Mouse (Mus musculus) kidney, adult 11 months (tissue): ENCODE measurements around the gene Plcb4.
A peak's percentile ranks its signal among the peaks of the same experiment; 100 is the strongest.
"Not testable (repeated sequence)": the region's sequence is repeated elsewhere in the genome, so short reads cannot be mapped to it uniquely, and the experiment has no call there.

Experiments
- DNase-seq: peaks from one replicate; pipeline ENCODE4 v3.0.0; 2022

The Plcb4 gene

DNA sequence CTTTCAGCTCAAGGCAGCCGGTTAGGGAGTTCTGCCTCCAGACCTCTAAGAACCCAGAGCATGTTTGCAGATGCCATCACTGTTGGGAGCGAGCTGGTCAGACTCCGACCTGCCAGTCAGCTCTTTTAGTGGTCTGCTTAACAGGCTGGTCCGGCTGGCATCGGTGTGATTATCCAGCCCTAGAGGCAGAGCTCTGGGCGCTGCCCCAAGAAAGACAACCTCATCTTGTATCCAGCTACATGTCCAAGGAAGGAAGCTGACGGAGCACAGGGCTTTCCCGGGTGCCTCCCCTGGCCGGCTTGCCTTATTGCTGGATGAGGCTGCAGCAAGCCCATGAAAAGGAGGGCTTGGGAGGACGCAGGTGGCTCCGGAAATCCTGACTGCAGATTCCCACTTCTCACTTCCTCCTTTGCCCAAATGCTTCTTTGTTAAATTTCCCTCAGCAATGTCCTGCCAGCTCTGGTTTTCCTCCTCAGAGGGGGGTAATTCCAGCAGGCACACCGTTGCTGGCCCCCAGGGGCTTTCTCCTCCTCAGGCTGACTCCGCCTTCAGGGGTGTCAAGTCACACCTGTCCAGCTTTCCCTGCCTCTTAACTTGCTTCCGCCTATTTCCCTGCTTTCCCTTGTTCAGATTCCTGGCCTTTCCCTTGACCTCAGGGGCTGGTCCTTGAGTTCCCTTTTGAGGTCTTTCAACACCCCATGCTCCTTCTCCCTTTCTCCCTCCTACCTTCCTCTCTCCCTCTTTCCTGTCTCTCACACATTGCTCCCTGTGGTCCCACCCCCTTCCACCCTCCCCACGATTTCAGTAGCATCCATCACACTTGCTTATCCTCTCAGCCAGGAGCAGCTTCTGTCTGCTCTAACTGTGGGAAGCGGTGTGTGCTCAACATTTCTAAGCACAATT lies 58.7 kb downstream of the Plcb4 start:
- DNase-seq = peak; percentile 32

DNA sequence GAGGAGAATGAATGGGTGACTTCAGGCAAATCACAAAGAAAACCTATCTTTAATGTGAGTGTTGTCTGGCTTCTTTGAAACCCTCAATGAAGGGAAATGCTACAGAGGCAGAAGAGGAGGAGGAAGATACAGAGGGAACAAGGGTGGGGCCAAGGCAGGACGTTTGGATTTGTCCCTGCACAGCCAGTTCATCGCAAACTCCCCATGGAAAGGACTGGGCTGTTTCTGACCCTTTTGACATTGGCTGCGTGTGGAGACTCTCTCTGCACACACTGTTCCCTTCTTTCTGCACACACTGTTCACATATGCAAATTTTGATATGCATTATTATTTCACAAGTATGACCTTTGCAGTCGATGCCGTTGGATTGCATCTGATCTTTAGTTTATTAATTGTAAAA lies 63.3 kb downstream of the Plcb4 start:
- no peak for DNase-seq

DNA sequence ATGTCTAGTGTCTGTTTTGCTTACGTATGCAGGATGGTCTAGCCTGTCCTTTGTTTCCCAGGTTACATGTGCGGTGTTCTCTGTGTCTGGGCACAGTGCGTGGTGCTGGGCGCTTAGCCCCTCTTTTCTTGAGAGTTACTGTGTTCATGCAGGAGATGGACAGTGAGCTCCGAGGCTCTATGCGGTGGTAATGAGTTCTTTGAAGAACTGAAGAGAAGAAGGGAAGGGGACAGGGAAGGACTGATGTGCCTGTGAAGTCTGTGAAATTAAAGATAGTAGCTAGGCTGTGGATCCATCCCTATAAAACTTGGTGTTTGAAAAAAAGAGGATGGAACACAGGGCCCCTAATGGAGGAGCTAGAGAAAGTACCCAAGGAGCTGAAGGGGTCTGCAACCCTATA lies 64.6 kb downstream of the Plcb4 start:
- DNase-seq = no peak

DNA sequence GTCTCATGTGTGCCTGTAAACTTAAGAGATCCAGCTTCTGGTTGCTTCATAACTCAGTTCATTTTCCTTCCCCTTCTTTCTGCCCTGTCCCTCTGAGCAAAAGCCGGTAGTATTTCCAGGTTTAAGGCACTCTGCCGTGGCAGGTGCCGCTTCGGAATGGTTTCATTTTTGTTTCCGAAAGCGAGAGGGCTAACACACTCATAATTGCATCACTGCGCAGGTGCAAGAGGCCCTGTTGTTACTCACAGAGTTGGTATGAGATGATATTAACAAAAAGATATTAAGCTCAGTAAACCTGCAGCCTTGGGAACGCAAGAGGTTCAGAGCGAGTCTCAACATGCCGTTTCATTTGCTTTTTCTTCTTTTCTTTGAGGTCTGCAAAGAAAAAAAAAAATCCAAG lies 65.7 kb downstream of the Plcb4 start:
- DNase-seq = no peak

DNA sequence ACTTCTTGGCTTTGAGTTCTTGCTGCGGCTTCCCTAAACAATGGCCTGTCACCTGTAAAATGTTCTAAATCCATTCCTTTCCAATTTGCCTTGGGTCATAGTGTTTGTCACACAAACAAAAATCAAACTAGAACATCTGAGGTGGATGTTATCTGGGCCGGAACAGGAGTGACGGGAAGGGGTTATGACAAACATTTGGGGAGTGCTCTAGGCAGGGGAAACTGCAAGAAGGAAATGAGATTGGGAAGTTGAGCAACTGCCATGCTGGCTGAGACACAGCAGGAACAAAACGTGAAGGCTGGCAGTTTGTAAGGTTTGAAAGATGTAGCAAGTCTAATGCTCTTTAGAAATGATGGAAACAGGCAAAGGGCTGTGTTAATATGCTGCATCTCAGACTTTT lies 66.6 kb downstream of the Plcb4 start:
- peak; percentile 28 for DNase-seq

DNA sequence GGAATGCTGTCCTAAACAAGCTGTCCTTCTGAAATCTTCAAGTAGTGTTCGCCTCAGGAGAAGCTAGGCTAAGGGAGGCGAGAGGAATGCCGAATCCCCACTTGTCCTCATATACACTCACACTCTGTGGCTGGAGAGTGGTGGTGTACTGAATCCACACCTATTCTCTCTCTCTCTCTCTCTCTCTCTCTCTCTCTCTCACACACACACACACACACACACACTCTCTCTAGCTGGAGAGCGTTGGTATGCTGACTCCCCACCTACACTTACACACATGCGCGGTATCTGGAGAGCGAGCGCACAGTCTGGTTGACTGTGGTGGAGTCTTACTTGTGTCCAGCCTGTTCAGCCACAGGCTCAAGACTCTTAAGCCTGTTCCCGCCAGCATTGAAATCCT lies 68.3 kb downstream of the Plcb4 start:
- DNase-seq = no peak

DNA sequence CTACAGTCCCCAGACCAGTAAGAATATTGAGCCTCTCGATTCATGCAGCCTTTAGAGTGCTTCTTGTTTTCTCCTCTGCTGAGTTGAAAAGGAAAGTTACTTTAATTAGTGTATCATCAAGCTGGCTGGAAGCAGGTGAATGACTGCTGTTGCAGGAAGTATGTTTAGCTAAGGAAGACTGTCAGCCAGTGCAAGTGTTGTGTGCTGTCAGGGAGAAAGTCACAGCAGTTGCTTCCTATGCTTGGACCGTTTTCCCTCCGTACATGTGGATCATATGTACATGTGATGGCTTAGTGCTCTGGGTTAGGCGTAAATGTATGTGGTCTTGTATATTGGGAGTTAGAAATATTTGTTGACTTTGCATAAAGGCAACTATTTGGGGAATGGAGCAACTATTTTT lies 69.1 kb downstream of the Plcb4 start:
- no peak for DNase-seq

DNA sequence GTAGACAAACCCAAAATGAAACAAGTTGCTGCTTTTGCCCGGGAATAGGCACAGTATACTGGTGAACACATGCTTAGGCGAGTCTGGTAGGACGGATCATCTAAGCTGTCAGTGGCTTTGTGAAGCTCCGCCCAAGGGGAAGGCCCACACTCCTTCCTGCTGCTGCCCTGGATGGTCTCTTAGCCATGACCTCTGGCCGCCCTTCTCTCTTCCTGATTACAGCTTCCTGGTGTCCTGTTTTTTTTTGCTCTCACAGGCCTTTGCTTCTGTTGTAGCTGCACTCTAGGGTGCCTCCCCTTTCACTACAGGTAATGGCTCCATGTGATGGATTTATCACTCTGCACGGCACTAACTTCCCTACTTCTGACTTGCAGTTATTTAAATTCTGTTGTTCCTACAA lies 72.8 kb downstream of the Plcb4 start:
- DNase-seq = peak; percentile 69

DNA sequence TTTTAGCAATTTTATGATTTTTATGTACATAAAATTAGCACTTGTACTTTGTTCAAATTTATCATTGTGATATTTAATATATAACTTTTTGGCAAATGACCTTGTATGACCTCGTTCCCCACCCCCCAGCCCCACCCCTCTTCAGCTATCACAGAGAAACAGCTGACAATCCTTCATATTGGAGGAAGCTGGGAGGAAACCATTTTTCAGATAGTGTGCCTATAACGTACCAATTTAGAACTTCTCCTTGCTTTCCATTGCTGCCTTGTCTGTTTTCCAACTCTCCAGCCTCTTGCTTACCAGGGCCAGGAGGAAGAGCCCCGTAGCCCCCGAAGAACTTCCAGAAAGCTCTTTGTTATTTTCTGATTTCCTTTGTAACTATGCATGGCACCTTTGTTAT lies 73.8 kb downstream of the Plcb4 start:
- no peak for DNase-seq

DNA sequence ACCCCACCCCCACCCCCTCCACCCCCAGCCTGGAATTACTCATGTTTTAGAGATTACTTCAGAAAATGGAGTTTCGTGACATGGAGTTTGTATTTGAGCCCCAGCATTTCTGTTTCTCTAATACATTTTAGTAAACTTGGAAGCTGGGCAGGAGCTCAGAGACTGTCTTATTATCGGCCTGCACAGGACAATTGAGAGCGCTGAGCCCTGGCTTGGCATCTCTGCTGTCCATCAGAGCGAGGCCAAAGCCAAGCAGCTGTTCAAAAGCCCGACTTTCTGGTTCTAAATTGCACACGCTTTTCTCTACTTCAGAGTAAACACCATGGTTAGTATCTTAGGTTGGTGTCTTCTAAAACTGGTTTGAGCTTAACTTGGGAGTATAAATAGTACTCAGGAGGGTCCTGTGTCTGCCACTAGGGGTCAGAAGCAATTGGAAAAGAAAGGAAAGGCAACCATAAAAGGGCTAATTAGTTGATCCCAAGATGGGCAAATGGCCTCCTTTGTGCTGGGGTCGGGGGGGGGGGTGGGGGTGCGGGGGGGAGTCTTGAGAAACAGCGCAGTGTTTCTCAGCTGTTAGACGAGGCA lies 75.2 kb downstream of the Plcb4 start:
- DNase-seq = no peak

DNA sequence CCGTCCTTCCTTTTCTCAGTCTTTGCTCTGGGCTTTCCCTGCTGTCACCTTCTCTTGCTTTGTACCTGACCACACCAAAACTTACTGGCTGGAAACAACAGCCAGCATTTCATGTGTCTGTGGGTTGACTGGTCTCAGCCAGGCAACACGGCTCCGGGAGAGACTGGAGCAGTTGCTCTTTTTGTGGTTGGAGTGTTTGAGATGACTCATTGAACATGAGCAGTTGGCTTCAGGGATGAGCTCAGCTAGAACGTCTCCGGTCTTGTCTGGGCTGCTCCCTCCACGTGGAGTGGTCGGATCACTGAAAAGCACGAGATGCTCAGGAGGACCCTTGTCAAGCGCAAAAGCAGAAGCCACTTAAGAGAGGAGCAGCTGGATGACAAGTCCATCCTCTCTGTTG lies 78.7 kb downstream of the Plcb4 start:
- DNase-seq = no peak

DNA sequence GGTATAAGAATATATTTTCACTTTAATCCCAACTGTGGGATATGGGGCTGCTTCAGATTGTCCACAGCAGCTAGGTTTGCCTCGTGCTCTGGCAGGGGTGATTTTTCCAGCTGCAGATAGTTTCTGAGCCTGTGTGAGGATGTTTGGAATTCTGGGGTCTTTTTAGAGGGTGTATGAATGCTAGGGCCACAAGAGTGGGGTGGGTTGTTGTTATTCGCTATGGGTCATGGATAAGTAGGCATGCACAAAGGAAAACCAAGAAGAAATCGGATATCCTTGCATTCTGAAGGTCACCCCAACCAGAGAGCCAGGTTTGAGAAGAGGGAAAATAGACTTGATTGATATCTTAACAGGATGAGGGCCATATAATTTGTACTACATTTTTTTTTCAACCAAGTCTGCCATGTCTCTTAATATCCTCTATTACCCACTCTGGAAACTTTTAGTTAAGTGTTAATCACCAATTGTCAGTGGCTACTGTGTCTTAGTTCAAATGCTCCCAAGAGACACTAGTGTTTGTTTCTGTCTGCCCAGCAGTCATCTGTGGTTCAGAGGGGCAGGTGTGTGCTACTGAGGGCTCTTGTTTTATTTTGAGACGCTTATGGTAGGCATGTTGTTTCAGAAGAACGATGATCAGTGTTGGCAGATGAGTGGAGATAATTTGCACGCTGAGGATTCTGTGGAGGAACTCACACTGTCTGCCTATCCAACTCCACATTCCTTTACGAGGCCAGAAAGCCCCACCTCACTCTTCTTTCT lies 79.4 kb downstream of the Plcb4 start:
- not testable (repeated sequence) for DNase-seq

DNA sequence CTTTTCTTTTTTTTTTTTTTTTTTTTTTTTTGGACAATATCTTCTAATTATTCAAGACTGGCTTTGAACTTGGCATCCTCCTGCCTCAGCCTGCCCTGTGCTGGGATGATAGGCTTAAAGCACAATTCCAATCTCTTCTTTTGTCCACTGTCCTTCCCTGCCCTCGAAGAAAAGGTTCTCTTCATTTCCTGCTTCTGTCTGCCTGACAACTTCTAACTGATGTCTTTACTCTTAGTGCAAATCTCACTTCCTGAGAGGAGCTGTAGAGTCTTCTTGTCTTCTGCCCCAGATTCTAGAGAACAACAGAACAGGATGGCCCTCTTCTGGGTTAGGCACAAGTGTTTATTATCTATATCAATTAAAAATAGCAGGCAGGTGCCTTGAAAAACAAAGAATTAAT lies 80.1 kb downstream of the Plcb4 start:
- DNase-seq = no peak

DNA sequence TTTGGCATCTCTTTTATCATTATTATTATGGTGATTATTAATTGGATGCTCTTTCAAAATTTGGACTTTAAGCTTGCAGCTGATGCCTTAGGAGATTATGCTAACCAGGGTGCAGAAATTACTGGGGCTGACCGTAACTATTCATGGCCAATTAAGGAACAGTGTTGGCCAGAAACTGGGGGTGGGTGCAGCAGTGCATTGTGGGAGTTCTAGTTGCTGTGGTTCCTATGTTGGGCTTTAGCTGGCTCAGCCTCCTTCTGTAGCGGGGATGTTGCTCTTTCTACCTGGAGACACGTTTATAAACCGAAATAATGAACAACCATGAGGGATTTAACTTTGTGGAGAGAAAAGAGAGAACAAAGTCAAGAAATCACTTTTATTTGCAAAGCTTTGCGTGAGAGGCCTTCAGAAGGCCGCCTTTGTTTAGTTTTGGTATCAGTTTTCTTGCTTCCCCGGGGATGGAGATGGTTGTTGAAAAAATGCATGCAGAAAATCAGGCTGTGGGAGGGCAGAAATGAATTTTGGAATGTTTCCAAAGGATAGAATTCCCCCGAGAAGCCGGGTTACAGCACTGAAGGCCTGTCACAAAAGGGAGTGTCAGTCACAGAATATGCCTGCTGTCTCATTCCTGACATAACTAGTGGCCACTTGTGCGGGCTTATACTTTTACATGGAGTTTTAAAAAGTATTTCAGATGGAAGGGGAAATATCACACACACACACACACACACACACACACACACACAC lies 84.3 kb downstream of the Plcb4 start:
- no peak for DNase-seq

DNA sequence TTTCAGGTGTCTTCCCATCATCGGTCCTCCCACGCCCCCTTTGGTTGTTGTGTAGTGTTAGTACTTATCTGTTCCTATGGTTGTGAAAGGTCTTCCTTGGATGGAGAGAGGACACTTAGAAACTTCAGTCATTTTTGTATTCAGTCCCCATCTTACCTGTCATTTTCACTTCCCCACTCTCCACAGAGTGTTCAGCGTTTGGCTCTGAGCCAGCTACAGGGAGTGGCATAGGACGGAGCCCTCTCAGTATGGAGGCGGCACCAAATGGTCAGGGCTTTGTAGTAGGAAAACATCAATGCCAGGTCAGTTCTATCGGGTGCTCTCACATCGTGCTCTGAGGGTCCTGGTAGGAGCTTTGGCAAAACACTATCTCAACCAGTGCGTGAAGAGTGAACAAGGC lies 85.9 kb downstream of the Plcb4 start:
- no peak for DNase-seq

DNA sequence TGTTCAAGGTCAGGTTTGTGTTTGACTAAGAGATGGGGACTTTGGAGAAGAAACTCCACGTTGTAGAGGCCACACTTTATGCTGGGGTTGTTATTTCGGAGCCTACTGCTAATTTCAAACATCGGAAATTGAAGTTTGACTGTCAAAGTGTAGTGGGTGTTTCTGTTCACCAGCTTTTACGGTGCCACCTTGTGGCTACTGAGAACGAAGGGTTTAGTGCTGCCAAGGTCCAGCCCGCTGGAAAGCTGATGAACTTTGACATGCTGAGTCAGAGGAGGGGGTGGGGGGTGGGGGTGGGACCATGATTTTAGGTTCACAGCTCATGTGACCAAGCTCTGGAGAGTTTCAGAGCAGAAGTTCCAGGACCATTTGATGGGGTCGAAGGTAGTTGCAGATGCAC lies 86.3 kb downstream of the Plcb4 start:
- peak; percentile 22 for DNase-seq

DNA sequence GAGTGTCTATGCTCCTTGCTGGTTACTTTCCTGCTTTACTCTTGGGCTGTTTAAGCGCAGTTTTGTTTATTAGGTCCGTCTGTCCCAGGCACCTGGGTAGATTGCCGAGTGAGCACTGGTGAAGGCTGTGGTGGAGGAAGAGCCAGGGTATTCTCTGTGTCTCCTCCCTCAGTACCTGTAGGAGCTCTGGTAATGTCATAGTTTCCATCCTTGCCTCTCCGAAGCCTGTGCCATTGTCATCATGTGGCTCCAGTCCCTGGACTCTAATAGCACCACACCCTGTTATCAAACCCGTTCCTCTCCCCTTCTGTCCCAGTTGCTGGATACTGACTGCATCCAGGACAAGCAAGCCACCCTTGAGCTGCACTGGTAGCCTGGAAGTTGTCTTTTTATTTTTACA lies 89.6 kb downstream of the Plcb4 start:
- DNase-seq = no peak

DNA sequence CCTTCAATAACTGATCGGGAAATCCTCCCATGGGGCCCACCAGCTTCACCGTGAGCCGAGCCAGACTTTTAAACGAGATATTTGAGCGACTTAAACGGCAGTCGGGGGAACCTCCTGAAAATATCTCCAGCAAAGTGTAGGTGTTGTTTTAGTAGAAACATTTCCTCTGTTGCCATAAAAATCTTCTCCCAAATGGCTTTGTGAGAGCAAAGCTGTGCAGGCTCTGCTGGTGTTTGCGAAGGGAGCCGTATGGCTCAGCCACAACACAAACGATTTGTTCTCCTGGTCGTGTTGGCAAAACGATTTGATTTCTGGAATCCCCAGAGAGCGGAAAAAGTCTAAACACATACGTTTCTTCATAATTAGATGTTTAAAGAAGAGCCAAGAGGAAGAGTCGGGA lies 90.8 kb downstream of the Plcb4 start:
- no peak for DNase-seq

DNA sequence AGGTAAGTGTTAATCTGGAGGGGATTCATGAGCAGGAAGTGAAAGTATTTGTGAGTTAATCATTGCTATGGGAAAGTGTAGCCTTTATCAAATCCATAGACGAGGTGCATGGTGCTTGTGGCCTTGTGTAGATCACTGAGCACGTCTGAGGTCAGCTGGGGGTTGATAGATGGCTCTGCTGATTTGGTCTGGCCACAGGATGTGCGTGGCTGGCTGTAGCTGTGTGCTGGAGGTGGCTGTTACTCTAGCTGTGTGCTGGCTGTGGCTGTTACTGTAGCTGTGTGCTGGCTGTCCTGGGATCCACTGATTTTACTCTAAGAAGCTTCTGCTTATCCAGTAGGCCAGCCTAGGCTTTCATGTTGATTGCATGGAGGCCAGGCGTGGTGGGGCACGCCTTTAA lies 91.9 kb downstream of the Plcb4 start:
- DNase-seq = no peak

DNA sequence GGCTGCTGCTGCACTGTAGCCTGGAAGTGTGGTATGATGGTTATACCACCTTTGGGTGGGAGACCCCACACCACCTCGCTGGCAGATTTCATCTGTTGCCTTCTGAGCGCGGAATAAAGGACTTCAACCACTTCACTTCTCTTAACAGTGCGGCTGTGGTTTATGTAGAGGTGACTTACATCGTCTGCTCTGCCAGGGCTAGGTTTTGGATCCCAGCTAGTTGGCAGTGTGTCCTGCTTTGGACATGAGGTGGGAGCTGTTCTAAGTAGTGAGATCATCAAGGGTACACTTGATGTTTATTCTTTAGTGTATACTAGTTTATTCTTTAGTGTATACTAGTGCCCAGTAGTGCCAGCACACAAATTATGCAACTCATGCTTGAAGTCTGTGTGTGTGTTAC lies 97.0 kb downstream of the Plcb4 start:
- no peak for DNase-seq

DNA sequence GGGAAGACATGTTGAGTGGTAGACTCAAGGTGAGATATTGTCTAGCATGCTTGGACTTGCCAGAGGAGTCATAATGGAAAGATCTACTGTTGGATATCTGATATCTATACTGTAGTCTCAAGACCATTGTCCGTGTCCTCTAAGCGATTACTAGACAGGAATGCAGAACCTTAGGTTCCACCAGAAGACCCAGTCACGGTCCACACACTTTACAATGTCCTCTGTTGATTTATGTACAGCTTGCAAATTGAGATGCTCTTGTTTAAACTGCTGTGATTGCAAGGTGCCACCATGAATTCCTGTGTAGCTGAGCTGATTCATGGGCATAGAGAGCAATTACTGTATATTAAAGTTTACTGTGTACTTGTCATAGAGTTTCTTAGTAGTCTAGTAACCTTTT lies 98.7 kb downstream of the Plcb4 start:
- DNase-seq = no peak

DNA sequence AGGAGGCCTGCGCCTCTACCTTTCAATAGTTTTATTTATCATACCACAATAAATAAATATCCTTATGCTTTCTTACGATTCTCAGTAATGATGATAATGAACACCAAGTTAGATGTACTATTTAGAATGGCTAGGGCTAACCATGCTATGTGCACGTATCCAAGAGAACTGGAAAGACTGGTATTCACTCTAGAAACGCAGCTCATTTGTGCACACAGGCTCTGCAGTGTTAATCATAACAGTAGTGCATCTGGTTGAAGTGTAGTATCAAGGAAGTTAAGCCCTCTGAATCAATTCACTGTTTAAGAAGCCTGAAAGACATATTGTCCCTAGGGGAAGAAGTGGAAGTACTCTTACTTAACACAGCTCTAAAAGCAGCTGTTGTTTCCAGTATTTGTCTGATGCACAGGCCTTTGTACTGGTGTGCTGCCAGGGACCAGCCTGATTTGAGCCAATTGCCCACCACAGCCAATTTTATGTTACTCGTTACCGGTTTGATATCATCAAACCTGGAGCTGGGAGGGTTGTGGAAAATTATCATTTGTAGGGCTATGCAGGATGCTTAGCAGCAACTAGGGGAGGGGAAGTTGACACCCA lies 100.8 kb downstream of the Plcb4 start:
- DNase-seq = peak; percentile 24
